27 mouse cellular contexts compared by ENCODE assay signal in genomic region chr19:32696674-32697073, GRCm38 (mm10).
"Had no signal": no experiment of that assay in that cellular context is flagged by ENCODE, and none has a peak within 500 bp of the region (broad histone marks: within the 10 kb centered on the region; RNA-seq: fewer than 3 reads in every experiment).

No protein-coding gene starts in this region.

- H3K9ac ChIP-seq: embryonic facial prominence, embryonic 12.5 days; embryonic facial prominence, embryonic 13.5 days; embryonic facial prominence, embryonic 15.5 days; forebrain, embryonic 12.5 days; forebrain, embryonic 13.5 days; forebrain, embryonic 15.5 days; forebrain, postnatal 0 days had no signal

- ATAC-seq: forebrain, embryonic 13.5 days; forebrain, embryonic 14.5 days; forebrain, embryonic 15.5 days; forebrain, embryonic 16.5 days; forebrain, postnatal 0 days had no signal

- H3K4me1 ChIP-seq: embryonic facial prominence, embryonic 10.5 days; embryonic facial prominence, embryonic 12.5 days; embryonic facial prominence, embryonic 13.5 days; embryonic facial prominence, embryonic 15.5 days; forebrain, embryonic 10.5 days; forebrain, embryonic 12.5 days; forebrain, embryonic 13.5 days; forebrain, embryonic 15.5 days had no signal

- H3K4me3 ChIP-seq: embryonic facial prominence, embryonic 10.5 days; embryonic facial prominence, embryonic 12.5 days; embryonic facial prominence, embryonic 13.5 days; embryonic facial prominence, embryonic 15.5 days; erythroblast, embryonic 14.5 days; forebrain, embryonic 10.5 days; forebrain, embryonic 12.5 days; forebrain, embryonic 13.5 days; forebrain, embryonic 15.5 days; gastrocnemius, adult 2 months; heart, adult 2 months had no signal

- DNase-seq: cerebellum, adult 8-10 months; cerebellum, adult 9-10 months; cerebellum, adult 9-11 months; cerebellum, postnatal 10 days; cerebellum, postnatal 14 days; cerebellum, postnatal 25 days; cerebellum, postnatal 36 days; embryo, embryonic 11 days; forebrain, postnatal 0 days; gastrocnemius, adult 2 months; gastrocnemius, postnatal 10 days; gastrocnemius, postnatal 14 days; gastrocnemius, postnatal 25 days; gastrocnemius, postnatal 36 days; heart, adult 18-20 months; heart, adult 2 months had no signal

- H3K9me3 ChIP-seq: embryonic facial prominence, embryonic 10.5 days; embryonic facial prominence, embryonic 12.5 days; embryonic facial prominence, embryonic 13.5 days; embryonic facial prominence, embryonic 15.5 days; forebrain, embryonic 10.5 days; forebrain, embryonic 12.5 days; forebrain, embryonic 13.5 days; forebrain, embryonic 15.5 days had no signal

- H3K27me3 ChIP-seq: embryonic facial prominence, embryonic 12.5 days; embryonic facial prominence, embryonic 13.5 days; embryonic facial prominence, embryonic 15.5 days; forebrain, embryonic 12.5 days; forebrain, embryonic 13.5 days; forebrain, embryonic 15.5 days had no signal

- H3K4me2 ChIP-seq: embryonic facial prominence, embryonic 12.5 days; embryonic facial prominence, embryonic 13.5 days; embryonic facial prominence, embryonic 15.5 days; forebrain, embryonic 12.5 days; forebrain, embryonic 13.5 days; forebrain, embryonic 15.5 days had no signal

- H3K27ac ChIP-seq: embryonic facial prominence, embryonic 10.5 days; embryonic facial prominence, embryonic 12.5 days; embryonic facial prominence, embryonic 13.5 days; embryonic facial prominence, embryonic 15.5 days; forebrain, embryonic 10.5 days; forebrain, embryonic 12.5 days; forebrain, embryonic 13.5 days; forebrain, embryonic 15.5 days; gastrocnemius, adult 2 months; heart, adult 2 months had no signal
